Mouse (Mus musculus): ENCODE data around the gene Iqgap2. TPM values are rescaled to one million over a fixed set of nuclear protein-coding genes. Genes with fewer than 3 reads are reported as not detected.

Gene Iqgap2
- polyA plus RNA-seq, 1 experiment from 2014 or later, result 16.0 TPM

GRCm38 (mm10) chr13:95746509-95746908 lies 145.2 kb downstream of the Iqgap2 start:
- Histone ChIP-seq H3K9me3 (replicated peaks) (no peaks in the 10 kb centered on the region), H3K4me3 (replicated peaks) (no peak overlapping the region), H3K4me2 (no peak overlapping the region), H3K27me3 (no peaks in the 10 kb centered on the region), H3K9ac (no peak overlapping the region), H3K4me1 (replicated peaks) (no peaks in the 10 kb centered on the region; the same call in 1 of the 2 replicates), H3K27ac (replicated peaks) (no peak overlapping the region), H3K36me3 (replicated peaks) (no peaks in the 10 kb centered on the region; the same call in 1 of the 2 replicates)
- 8% methylated on average over 6 of the region's 6 CpGs for WGBS (ENCODE audit: insufficient replicate concordance)
- ATAC-seq (ENCODE audit: insufficient read depth), result 0 out of 2 replicates have a peak, but pooled peaks have one; percentile 22

- WGBS (ENCODE audit: insufficient replicate concordance), result 78% methylated on average over 4 of the region's 4 CpGs
- Histone ChIP-seq H3K4me2 (no peak overlapping the region), H3K4me3 (replicated peaks) (no peak overlapping the region), H3K36me3 (replicated peaks) (no peaks in the 10 kb centered on the region; the same call in 1 of the 2 replicates), H3K9ac (no peak overlapping the region), H3K9me3 (replicated peaks) (no peaks in the 10 kb centered on the region), H3K27me3 (no peaks in the 10 kb centered on the region), H3K27ac (replicated peaks) (no peak overlapping the region), H3K4me1 (replicated peaks) (no peaks in the 10 kb centered on the region; the same call in 1 of the 2 replicates)
- ATAC-seq (ENCODE audit: insufficient read depth), result no peak
Observed at GRCm38 (mm10) chr13:95745451-95745850, 146.3 kb downstream of the Iqgap2 start.

GRCm38 (mm10) chr13:95742881-95743466 lies 148.7 kb downstream of the Iqgap2 start:
- no peak overlapping the region for H3K9ac ChIP-seq
- no peaks in the 10 kb centered on the region; the same call in 1 of the 2 replicates for H3K4me1 ChIP-seq (replicated peaks)
- H3K9me3 ChIP-seq (replicated peaks), result no peaks in the 10 kb centered on the region
- no peaks in the 10 kb centered on the region for H3K27me3 ChIP-seq
- H3K36me3 ChIP-seq (replicated peaks), result no peaks in the 10 kb centered on the region; the same call in 1 of the 2 replicates
- no peak overlapping the region for H3K4me3 ChIP-seq (replicated peaks)
- 78% methylated on average over 9 of the region's 9 CpGs for WGBS (ENCODE audit: insufficient replicate concordance)
- ATAC-seq (ENCODE audit: insufficient read depth), result no peak
- no peak overlapping the region for H3K27ac ChIP-seq (replicated peaks)
- no peak overlapping the region for H3K4me2 ChIP-seq

GRCm38 (mm10) chr13:95741813-95742689 lies 149.7 kb downstream of the Iqgap2 start:
- Histone ChIP-seq H3K9me3 (replicated peaks) (no peaks in the 10 kb centered on the region), H3K9ac (no peak overlapping the region), H3K36me3 (replicated peaks) (no peaks in the 10 kb centered on the region; the same call in 1 of the 2 replicates), H3K27ac (replicated peaks) (no peak overlapping the region), H3K4me3 (replicated peaks) (no peak overlapping the region), H3K4me2 (no peak overlapping the region), H3K4me1 (replicated peaks) (no peaks in the 10 kb centered on the region; the same call in 1 of the 2 replicates), H3K27me3 (no peaks in the 10 kb centered on the region)
- 75% methylated on average over 11 of the region's 11 CpGs for WGBS (ENCODE audit: insufficient replicate concordance)
- no peak for ATAC-seq (ENCODE audit: insufficient read depth)

GRCm38 (mm10) chr13:95739651-95740050 lies 152.1 kb downstream of the Iqgap2 start:
- Histone ChIP-seq H3K27ac (replicated peaks) (no peak overlapping the region), H3K4me1 (replicated peaks) (no peaks in the 10 kb centered on the region; the same call in 1 of the 2 replicates), H3K9me3 (replicated peaks) (no peaks in the 10 kb centered on the region), H3K4me2 (no peak overlapping the region), H3K27me3 (no peaks in the 10 kb centered on the region), H3K36me3 (replicated peaks) (no peaks in the 10 kb centered on the region), H3K9ac (no peak overlapping the region), H3K4me3 (replicated peaks) (no peak overlapping the region)
- 70% methylated on average over 5 of the region's 5 CpGs for WGBS (ENCODE audit: insufficient replicate concordance)
- no peak for ATAC-seq (ENCODE audit: insufficient read depth)

GRCm38 (mm10) chr13:95730491-95730890 lies 161.2 kb downstream of the Iqgap2 start:
- 78% methylated on average over 4 of the region's 4 CpGs for WGBS (ENCODE audit: insufficient replicate concordance)
- Histone ChIP-seq H3K9ac (no peak overlapping the region), H3K27me3 (no peaks in the 10 kb centered on the region), H3K4me3 (replicated peaks) (no peak overlapping the region), H3K27ac (replicated peaks) (no peak overlapping the region), H3K4me1 (replicated peaks) (no peaks in the 10 kb centered on the region), H3K9me3 (replicated peaks) (no peaks in the 10 kb centered on the region), H3K4me2 (no peak overlapping the region), H3K36me3 (replicated peaks) (peaks cover 20% of the 10 kb centered on the region; the same call in 1 of the 2 replicates)
- ATAC-seq (ENCODE audit: insufficient read depth), result no peak

GRCm38 (mm10) chr13:95719320-95720232 lies 172.1 kb downstream of the Iqgap2 start:
- peaks cover 14% of the 10 kb centered on the region for H3K4me1 ChIP-seq (replicated peaks)
- 0 out of 2 replicates have a peak overlapping the region, but pooled peaks have one; percentile 7 for H3K4me3 ChIP-seq (replicated peaks)
- no peak overlapping the region for H3K27ac ChIP-seq (replicated peaks)
- no peaks in the 10 kb centered on the region for H3K9me3 ChIP-seq (replicated peaks)
- H3K27me3 ChIP-seq, result no peaks in the 10 kb centered on the region
- ATAC-seq (ENCODE audit: insufficient read depth), result peak; percentile 80
- 54% methylated on average over 14 of the region's 14 CpGs for WGBS (ENCODE audit: insufficient replicate concordance)
- H3K36me3 ChIP-seq (replicated peaks), result peaks cover 11% of the 10 kb centered on the region; the same call in 1 of the 2 replicates
- no peak overlapping the region for H3K9ac ChIP-seq
- peak overlapping the region; percentile 45 for H3K4me2 ChIP-seq

- Histone ChIP-seq H3K36me3 (replicated peaks) (0 out of 2 replicates have a peak, but pooled peaks cover 5% of the 10 kb centered on the region), H3K27ac (replicated peaks) (no peak overlapping the region), H3K9me3 (replicated peaks) (no peaks in the 10 kb centered on the region), H3K4me2 (no peak overlapping the region), H3K9ac (no peak overlapping the region), H3K4me1 (replicated peaks) (peaks cover 12% of the 10 kb centered on the region), H3K4me3 (replicated peaks) (no peak overlapping the region), H3K27me3 (no peaks in the 10 kb centered on the region)
- ATAC-seq (ENCODE audit: insufficient read depth), result no peak
- WGBS (ENCODE audit: insufficient replicate concordance), result 54% methylated on average over 4 of the region's 4 CpGs
Observed at GRCm38 (mm10) chr13:95715356-95715755, 176.4 kb downstream of the Iqgap2 start.

GRCm38 (mm10) chr13:95714271-95714975 lies 177.3 kb downstream of the Iqgap2 start:
- Histone ChIP-seq H3K9ac (no peak overlapping the region), H3K4me3 (replicated peaks) (no peak overlapping the region), H3K9me3 (replicated peaks) (no peaks in the 10 kb centered on the region), H3K4me1 (replicated peaks) (peaks cover 3% of the 10 kb centered on the region), H3K4me2 (no peak overlapping the region), H3K27me3 (no peaks in the 10 kb centered on the region), H3K36me3 (replicated peaks) (0 out of 2 replicates have a peak, but pooled peaks cover 5% of the 10 kb centered on the region), H3K27ac (replicated peaks) (no peak overlapping the region)
- no peak for ATAC-seq (ENCODE audit: insufficient read depth)
- WGBS (ENCODE audit: insufficient replicate concordance), result 58% methylated on average over 3 of the region's 3 CpGs

Measured in liver, embryonic 15.5 days (tissue).